Mouse (Mus musculus) ovary, adult 18-20 months (tissue): ENCODE measurements around the gene Zfp536.
"Not testable (repeated sequence)": the region's sequence is repeated elsewhere in the genome, so short reads cannot be mapped to it uniquely, and the experiment has no call there.

Experiments used
- DNase-seq: peaks from one replicate; pipeline ENCODE4 v3.0.0; 2022; ENCODE audit warnings: low spot score, mixed read lengths

The Zfp536 gene

DNA sequence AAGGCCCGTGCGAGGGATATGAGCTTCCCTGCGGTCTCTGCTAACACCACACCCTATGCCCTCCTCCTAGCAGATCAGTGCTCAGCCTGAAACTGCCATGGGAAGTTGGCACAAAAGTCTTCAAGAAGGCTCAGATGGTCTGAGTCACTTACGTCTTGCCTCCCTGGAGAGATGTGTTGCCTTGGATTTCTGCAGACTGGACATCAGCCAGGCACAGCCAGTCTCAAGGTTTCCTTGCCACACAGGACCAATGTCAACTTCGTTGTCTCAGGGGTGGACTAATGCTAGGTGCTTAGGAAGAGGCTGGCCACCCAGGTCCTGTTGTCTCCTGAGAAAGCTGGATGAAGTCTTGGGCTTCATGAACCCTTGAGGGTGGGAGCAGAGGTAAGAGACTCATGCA, 14.6 kb downstream of the Zfp536 start:
- no peak for DNase-seq

DNA sequence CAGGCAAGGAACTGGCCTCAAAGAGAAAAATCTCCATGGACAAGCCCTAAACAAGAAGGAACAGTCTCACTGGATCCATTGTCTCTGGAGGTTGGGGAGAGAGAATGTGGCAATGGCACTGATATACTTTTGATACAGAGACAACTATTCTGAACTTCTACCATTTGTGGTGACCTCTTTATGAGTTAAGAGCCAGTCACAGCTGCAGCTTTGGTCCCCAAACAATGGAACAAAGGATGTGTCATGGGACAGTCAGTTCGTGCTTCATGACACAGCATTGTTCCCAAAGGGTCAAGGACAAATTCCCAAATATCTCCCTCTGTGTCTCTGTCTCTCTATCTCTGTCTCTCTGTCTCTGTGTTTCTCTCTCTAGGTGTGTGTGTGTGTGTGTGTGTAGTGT, 20.4 kb downstream of the Zfp536 start:
- DNase-seq, result no peak

DNA sequence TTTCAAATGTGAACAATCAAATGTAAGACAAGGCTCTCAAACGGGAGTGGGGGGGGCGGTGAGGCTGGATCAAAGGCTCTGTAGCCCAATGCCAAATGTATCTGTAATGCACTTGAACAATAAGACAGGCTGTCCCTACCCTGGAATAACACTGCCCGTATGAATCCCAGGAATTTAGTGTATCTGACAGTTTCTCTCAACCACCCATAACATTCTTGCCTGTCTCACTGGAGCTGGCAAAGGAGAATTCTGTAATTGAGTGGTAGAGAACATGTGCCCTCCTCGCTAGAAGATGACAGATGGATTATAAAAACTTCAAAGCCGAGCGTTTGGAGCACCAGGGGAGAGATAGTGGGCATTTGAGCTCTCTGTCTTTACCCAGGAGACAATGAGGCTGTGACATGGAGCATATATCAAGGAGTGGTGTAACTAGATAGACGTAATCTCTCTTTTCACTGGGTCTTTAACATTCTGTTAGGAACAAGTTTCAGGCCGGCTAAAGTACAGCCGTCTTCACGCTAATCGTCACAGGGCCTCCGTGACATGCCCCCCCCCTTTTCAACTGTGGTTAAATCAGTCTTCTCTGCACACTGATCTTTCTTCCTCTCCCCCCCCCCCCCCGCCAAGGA, 27.2 kb downstream of the Zfp536 start:
- DNase-seq, result no peak

DNA sequence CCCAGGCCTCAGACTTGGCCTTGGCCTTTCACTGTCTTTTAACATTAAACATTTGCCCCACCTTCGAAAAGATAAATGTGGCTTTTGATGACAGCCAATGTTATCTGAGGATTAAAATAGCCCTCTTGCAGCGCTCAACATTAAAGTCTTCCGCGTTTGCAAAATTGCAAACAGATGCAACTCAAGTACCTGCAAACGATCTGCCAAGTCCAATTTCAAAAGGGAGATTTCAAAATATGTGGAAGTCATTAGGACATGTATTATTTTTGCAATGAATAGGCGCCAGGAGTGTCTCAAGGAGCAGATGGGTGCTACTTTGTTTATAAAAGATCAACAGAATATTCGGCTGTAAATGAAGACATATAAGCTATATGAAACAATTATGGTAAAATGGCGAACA, 30.1 kb downstream of the Zfp536 start:
- DNase-seq, result no peak

DNA sequence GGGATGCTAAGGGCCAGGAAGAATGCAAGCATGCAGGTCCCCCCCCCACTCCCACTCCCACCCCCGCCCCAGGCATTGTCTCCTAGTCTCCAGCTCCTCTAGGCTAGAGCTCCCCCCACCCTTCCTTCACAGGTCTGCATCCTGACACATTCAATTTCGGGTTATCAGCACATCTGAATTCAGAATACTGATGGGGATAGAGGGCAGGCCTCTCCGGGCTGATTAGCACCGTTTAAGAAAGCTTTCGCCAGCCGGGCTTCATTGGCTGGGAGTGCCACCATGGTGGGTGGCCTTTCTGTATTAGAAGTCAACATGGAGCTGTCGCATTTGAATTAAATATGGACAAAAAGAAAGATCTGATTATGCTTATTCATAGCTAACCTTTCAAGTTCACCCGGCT, 36.2 kb downstream of the Zfp536 start:
- DNase-seq, result no peak

DNA sequence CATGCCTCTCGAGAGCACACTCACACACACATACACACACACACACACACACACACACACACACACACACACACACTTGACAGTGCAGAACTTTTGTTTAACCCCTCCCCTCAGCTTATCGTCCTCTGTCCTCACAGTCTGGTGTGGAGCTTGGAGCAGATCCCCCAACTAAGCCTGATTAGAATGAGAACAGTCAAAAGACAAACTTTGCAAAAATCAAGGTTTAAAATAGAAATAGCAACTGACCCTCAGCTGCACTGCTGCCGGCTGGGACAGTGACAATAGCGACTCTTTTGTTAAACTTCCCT, 37.1 kb downstream of the Zfp536 start:
- DNase-seq, result no peak

DNA sequence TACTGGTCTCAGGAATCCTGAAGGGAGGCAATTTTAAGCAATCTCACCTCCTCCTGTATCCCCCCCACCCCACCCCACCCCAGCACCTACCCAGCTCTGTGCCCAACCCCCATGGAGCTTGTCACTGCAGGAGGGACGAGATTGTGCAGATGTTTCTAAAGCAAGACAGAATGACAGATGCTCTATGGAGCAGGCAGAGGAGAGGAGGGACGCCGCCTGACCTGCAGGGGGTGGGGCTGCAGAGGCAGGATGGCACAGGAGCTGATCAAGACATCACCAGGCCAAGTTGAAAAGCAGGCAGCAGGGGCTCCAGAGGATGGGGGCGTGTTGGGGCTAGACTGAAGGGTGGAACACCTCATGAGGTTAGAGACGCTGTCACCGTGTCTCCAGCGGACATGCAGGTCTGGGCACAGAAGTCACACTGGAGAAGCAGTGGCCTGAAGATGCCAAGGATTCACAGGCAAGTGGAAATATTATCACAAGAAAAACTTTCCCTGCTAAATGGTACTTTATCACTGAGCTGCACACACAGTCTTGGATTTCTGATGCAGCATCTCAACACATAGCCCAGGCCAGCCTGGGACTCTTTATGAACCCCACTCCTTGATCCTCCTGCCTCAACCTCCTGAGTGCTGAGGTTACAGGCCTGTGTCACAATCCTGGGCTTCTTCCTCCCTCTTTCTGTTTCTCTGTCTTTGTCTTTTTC, 37.6 kb downstream of the Zfp536 start:
- DNase-seq, result no peak

DNA sequence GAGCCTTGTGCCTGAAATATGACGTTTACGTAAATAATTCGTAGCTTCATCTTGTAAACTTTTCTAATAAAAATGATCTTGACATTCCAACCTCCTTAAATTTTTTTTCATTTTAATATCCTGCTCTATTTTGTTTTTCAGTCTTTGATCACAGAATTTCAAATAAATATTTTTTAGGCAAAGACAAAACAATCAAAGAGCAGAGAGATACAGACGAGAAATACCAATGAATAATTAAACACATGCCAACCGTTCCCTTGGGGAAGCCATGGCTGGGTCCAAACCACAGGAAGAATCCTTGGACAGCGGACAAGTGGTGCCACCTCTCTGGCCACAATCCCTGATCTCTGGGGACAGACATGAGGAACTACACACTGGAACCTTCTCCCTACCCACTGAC, 38.3 kb downstream of the Zfp536 start:
- DNase-seq, result no peak

DNA sequence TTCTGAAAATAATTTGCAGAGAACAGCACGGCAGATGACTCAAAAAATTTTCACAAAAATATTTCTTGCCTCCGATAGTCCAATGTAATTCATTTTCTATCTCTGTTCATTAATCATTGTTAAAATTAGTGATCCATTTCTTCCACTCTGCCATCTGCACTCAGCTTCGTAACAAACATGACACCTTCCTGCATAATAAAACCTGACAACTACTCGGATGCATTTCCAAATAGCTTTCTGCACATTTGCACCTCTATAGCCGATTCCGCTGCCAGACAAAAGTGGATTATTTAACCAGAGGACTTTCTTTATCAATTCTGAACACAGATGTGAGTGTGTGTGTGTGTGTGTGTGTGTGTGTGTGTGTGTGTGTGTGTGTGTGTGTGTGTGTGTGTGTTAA, 38.9 kb downstream of the Zfp536 start:
- DNase-seq, result no peak

DNA sequence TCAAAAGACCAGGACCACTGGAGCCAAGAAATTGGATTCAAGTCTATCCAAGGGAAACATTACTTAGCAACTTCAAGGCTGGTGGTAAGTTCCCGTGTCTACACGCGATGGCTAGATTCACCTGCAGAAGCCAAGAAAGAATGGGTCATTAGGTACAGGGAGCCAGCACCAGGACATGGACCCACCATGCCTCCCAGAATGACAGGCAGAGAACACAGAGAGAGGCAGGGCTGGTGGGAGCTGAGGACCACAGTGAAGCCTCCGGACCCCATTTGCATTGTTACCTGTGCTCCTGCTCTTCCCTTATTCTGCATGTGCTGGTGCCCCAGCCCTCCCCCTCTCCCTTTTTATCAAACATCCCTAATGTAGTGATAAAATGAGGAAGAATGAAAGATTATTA, 39.4 kb downstream of the Zfp536 start:
- DNase-seq, result no peak

DNA sequence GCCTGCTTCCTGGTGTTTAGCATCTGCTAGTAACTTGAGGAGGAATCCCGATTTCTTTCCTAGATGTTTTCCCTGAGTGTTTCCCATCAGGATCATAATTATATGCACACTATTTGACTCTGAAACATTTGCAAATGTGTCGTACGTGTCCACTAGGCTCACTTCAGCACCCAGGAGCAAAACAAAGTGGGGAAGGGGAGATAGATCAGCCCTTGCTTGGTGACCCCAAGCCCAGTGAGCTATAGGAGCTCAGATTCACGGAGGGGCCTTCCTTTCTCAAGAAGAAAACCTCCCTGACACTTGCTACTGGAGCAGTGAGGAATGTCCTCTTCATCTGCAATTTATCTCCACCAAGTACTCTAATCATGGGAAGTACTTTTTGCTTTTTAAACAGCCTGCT, 40.7 kb downstream of the Zfp536 start:
- DNase-seq, result no peak

DNA sequence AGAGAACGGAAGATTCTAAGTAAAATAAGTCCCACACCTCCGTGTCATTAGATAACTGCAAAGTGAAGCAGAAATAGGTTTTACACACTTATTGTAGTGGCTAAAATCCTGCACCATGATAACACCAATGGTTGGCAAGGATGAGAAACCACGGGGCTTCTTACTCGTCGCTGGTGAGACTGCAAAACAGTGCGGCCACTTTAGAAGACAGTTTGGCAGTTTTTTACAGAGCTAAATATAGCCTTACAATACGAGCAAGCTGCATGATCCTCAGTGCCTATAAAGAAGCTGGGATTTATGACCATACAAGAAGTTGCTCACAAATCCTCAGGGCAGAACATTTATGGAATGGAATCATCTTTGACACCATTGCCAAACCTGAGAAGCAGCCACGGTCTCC, 45.7 kb downstream of the Zfp536 start:
- no peak for DNase-seq

DNA sequence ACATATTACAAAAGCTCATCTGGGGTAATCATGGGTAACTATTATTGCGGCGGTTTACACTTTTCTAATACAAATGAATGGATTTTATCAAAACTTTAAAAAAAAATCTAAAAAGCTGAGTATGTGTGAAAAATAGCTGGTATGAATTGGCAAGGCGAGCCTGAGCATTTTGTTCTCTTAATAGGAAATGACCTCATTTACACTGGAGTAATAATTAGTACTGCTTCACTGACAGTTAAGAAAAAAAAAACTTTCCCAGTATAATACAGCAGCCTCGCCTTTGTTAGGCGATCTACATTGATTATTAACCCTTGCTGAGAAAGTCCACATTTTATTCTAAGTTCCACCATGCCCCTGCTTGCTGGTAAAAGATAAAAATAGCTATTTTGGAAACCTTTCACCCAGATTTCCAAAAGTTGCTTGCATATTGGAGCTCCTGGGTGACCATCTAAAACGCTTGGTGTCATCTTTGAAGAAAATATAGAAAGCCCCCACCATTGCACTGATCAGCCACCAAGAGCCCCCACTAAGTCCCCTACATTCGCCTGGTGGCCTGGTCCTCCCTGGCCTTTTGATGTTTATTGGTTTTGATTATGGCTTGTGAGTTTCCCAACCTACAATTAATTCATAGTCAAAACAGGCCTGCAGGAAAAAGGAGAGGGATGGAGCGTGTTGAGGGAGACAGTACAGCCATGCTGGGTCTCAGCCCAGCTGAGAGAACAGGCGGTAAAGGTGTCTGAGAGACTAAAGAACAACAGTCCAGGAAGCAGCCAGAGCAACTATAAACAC, 49.2 kb downstream of the Zfp536 start:
- DNase-seq, result no peak

DNA sequence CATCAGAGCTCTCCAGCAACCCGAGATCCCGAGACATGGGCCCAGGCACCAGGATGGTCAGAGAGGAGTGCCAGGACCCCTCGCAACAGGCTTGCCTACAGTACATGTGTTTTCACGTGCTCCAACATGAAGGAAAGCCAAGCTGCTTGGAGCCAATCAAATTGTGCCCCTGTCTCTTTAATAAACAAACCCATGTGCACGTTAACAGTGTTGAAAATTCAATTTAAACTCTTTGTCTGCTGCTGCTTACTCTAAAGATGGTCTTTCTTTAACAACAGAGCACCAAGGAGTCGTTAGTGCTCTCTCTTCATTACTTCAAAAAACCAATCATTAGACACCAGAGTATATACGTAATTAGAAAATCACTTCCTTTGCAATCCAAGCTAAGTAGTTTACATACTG, 50.2 kb downstream of the Zfp536 start:
- DNase-seq, result no peak

DNA sequence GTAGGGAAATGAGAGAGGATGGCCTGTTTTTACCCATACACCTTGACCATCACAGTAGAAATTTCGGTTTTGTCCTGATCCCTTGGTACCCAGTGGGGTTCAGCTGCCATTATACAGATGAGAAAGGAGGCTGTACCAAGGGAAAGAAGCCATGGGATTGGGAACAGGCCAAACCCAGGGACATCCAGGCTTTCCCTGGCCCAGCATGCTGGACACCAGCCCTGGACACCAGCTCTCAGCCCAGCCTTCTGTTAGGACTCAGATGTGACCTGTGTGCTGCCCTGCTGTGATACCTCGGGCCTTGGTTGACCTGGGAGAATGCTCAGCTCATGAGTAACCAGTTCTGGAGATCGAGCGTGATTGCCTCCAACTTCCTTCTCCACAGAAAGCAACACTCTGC, 51.8 kb downstream of the Zfp536 start:
- no peak for DNase-seq

DNA sequence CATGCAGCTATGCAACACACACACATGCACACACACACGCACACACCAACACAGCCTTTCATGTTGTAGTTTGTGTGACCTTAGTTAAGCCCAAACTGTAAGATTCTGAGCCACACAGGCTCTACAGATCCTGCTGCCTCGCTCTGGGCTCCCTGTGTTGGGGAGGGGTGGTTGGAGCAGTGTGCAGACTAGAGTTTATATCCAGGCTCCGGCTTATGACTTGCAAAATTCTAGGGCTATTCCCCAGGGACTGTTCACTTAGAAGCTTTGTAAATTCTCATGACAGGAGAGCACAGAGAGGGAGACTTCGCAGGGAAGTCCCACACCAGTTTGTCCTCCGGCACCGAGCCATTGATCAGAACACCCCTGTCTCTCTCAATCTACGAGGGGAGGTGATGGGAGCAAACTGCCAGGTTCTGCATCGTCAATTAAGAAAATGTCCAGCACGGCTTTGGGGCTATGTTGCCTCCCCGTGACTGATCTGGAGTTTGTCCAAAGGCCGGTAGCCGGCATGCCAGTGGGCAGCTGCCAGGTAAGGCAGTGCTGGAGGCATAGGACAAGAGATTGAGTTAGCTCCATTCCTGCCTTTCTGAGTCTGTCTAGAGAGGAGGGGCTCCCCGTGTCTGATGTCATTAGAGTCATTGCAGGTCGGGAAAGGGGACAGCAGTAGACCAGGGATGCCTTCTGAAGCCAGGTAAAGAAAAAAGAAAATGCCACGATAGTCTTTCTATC, 54.6 kb downstream of the Zfp536 start:
- no peak for DNase-seq

DNA sequence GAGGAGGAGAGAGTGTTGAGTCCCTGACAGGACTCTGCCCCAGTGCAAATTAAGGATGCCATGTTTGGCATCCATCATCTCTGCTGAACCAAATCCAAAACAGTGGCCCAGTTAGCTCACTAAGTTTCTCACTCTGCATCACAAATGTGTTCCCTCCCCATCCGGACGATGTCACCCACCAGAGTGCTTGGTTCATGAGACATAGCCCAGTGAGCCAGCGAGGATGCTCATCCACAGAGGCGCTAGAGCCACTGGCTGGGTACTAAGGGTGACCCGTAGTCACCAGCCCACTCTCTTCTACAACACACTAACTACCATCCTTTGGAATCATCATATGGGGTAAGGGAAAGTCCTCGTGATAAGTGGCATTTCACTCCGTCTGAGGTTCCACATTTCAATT, 56.4 kb downstream of the Zfp536 start:
- no peak for DNase-seq

DNA sequence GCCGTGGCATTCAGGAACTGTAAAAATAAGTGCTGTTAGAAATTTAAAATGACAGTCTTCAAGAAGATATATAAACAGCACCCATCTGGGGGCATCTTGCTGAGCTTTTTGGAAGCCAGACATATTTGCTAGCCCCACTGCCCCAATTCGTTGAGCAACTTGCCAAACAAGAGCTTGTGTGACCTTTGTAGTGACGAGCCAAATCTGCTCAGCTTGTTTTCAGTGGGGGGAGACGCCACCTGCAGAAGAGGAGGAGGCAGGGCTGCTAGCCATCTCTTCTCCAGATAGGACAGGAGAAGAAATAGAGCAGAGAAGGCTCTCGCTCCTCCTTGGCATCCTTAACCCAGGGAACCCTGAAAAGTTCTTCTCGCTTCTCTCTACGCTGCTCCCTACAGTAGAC, 56.8 kb downstream of the Zfp536 start:
- no peak for DNase-seq

DNA sequence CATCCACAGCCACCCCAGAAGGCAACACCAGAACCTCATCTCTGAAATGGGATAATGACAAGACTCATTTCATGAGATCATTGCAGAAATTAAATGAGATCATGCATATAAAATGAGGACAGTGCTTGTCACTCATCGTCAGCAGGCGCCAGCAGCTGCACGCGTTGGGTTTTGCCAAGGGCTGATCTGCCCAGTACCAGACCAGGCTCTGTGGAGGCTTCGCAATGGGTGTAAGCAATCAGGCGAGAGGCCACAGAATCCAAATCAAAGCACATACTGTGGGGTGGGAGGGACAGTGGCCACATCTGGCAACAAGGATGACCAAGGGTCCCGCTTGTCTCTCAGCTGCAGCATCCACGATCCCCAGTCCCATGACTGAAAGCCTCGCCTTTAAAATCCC, 69.0 kb downstream of the Zfp536 start:
- no peak for DNase-seq

DNA sequence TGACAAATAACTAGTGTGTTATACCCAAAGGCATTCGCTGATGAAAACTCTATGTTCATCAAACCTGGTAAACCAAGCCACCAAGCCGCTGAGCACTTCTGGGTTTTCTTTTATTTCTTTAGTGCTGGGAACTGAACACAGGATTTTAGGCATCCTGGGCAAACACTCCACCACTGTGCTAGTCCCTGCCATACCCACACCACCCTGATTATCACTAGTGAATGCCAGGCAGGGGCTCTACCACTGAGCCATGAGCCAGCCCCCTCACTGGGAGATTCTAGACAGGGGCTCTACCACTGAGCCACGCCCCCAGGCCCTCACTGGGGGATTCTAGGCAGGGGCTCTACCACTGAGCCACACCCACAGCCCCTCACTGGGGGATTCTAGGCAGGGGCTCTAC, 76.1 kb downstream of the Zfp536 start:
- DNase-seq, result not testable (repeated sequence)

DNA sequence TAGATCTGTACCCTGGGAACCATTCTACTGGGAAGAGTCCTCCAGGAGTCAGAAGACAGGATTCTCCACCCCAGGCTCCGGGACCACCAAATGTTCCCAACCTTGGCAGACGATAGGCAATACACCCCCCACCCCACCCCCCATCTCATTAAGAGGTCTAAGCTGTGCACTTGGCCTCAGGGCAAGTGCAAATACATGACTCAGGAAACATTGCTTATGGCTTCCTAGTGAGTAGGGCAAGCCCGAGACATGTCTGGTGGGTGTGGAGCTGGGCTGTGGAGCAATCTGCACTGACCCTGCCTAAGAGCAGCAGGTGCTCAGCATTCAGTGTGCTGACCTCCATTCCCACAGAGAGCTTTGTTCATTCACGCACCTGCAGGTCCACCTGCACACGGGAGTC, 78.4 kb downstream of the Zfp536 start:
- DNase-seq, result no peak

DNA sequence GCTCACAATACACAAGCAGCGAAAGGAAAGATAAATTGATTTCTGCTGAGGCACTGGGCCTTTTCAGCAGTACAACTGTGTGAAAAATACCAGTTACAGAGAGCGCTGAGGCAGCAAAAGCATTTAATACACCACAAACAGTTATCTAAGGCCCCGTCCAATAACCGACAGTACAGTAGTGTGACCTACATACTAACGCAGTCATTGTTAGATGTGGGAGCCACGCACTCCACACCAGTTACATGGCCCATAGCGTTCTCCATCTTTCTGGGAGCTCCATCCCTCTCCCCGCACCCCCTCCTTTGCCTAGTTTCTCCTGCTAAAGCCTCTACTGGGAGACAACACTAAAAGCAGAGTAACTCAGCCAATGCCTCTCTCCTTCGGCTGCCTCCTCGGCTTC, 82.8 kb downstream of the Zfp536 start:
- no peak for DNase-seq
